Mouse (Mus musculus): ENCODE measurements around the gene Adcy9. TPM values are rescaled to one million over a fixed set of nuclear protein-coding genes. Genes with fewer than 3 reads are reported as not detected.

Adcy9 gene
- total and polyA plus RNA-seq, 2 experiments from 2014 or later: 4.1 to 31.6 TPM

GRCm38 (mm10) chr16:4337269-4337668 lies 83.0 kb downstream of the Adcy9 start:
- Histone ChIP-seq H3K4me1 (ENCODE audit: insufficient read depth, low read length) (no peaks in the 10 kb centered on the region), H3K27me3 (ENCODE audit: insufficient read depth, low read length) (no peaks in the 10 kb centered on the region), H3K4me2 (ENCODE audit: low read depth, low read length, poor library complexity, severe bottlenecking) (no peak overlapping the region), H3K9me3 (ENCODE audit: low read length) (no peaks in the 10 kb centered on the region), H3K36me3 (ENCODE audit: insufficient read depth, low read length) (no peaks in the 10 kb centered on the region), H3K27ac (ENCODE audit: low read depth, low read length) (no peak overlapping the region), H3K4me3 (ENCODE audit: low read depth, low read length) (no peak overlapping the region), H3K9ac (replicated peaks; ENCODE audit: low read length, poor library complexity, severe bottlenecking) (no peak overlapping the region)
- DNase-seq (ENCODE audit: low spot score) (no peak), ATAC-seq (ENCODE audit: low FRiP score) (no peak)
- TF ChIP-seq CTCF (IDR thresholded peaks at IDR 0.05): no peak
- 71% methylated on average over 4 of the region's 4 CpGs for WGBS

- Histone ChIP-seq H3K9ac (replicated peaks; ENCODE audit: low read length, poor library complexity, severe bottlenecking) (no peak overlapping the region), H3K9me3 (ENCODE audit: low read length) (no peaks in the 10 kb centered on the region), H3K27ac (ENCODE audit: low read depth, low read length) (no peak overlapping the region), H3K4me1 (ENCODE audit: insufficient read depth, low read length) (no peaks in the 10 kb centered on the region), H3K36me3 (ENCODE audit: insufficient read depth, low read length) (no peaks in the 10 kb centered on the region), H3K27me3 (ENCODE audit: insufficient read depth, low read length) (no peaks in the 10 kb centered on the region), H3K4me2 (ENCODE audit: low read depth, low read length, poor library complexity, severe bottlenecking) (no peak overlapping the region), H3K4me3 (ENCODE audit: low read depth, low read length) (no peak overlapping the region)
- ATAC-seq (ENCODE audit: low FRiP score): no peak
- no peak for TF ChIP-seq CTCF (IDR thresholded peaks at IDR 0.05)
- no peak for DNase-seq (ENCODE audit: low spot score)
- WGBS: 81% methylated on average over 5 of the region's 5 CpGs
Measured at GRCm38 (mm10) chr16:4333788-4334187, 86.5 kb downstream of the Adcy9 start.

GRCm38 (mm10) chr16:4333371-4333770 lies 86.9 kb downstream of the Adcy9 start:
- 92% methylated on average over 2 of the region's 2 CpGs for WGBS
- Histone ChIP-seq H3K9ac (replicated peaks; ENCODE audit: low read length, poor library complexity, severe bottlenecking) (no peak overlapping the region), H3K36me3 (ENCODE audit: insufficient read depth, low read length) (no peaks in the 10 kb centered on the region)

DNA sequence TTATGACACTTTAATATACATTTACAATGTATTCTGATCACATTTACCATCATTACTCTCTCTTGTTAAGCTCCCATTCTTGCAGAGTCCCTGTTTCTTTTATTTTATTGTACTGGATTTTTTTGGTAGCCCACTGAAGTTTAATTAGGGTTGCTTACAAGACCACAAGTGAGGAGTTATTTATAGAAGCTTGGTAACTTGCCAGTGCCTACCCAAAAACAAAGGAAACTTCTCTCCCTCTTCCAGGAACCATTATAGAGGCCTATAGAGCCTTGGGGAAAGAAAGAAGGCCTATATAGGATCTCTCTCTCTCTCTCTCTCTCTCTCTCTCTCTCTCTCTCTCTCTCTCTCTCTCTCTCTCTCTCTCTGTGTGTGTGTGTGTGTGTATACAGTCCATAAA lies 93.2 kb downstream of the Adcy9 start:
- no peak overlapping the region for H3K27ac ChIP-seq (ENCODE audit: low read depth, low read length)
- no peaks in the 10 kb centered on the region for H3K27me3 ChIP-seq (ENCODE audit: insufficient read depth, low read length)
- H3K4me2 ChIP-seq (ENCODE audit: low read depth, low read length, poor library complexity, severe bottlenecking): no peak overlapping the region
- H3K4me1 ChIP-seq (ENCODE audit: insufficient read depth, low read length): no peaks in the 10 kb centered on the region
- no peaks in the 10 kb centered on the region for H3K36me3 ChIP-seq (ENCODE audit: insufficient read depth, low read length)
- no peak overlapping the region for H3K9ac ChIP-seq (replicated peaks; ENCODE audit: low read length, poor library complexity, severe bottlenecking)
- no peak for TF ChIP-seq CTCF (IDR thresholded peaks at IDR 0.05)
- DNase-seq (ENCODE audit: low spot score) (no peak), ATAC-seq (ENCODE audit: low FRiP score) (no peak)
- H3K4me3 ChIP-seq (ENCODE audit: low read depth, low read length): no peak overlapping the region
- H3K9me3 ChIP-seq (ENCODE audit: low read length): no peaks in the 10 kb centered on the region

More at GRCm38 (mm10) chr16:4333371-4333770, 86.9 kb downstream of the Adcy9 start:
- H3K27ac ChIP-seq (ENCODE audit: low read depth, low read length): no peak overlapping the region
- no peak for ATAC-seq (ENCODE audit: low FRiP score)
- H3K4me3 ChIP-seq (ENCODE audit: low read depth, low read length): no peak overlapping the region
- no peak overlapping the region for H3K4me2 ChIP-seq (ENCODE audit: low read depth, low read length, poor library complexity, severe bottlenecking)
- H3K9me3 ChIP-seq (ENCODE audit: low read length): no peaks in the 10 kb centered on the region
- H3K27me3 ChIP-seq (ENCODE audit: insufficient read depth, low read length): no peaks in the 10 kb centered on the region
- no peaks in the 10 kb centered on the region for H3K4me1 ChIP-seq (ENCODE audit: insufficient read depth, low read length)
- TF ChIP-seq CTCF (IDR thresholded peaks at IDR 0.05): no peak
- DNase-seq (ENCODE audit: low spot score): no peak

- 72% methylated on average over 2 of the region's 2 CpGs for WGBS
- no peaks in the 10 kb centered on the region for H3K4me1 ChIP-seq (ENCODE audit: insufficient read depth, low read length)
- H3K4me2 ChIP-seq (ENCODE audit: low read depth, low read length, poor library complexity, severe bottlenecking): no peak overlapping the region
- DNase-seq (ENCODE audit: low spot score) (no peak), ATAC-seq (ENCODE audit: low FRiP score) (no peak)
- H3K27ac ChIP-seq (ENCODE audit: low read depth, low read length): no peak overlapping the region
- no peak overlapping the region for H3K4me3 ChIP-seq (ENCODE audit: low read depth, low read length)
- no peaks in the 10 kb centered on the region for H3K9me3 ChIP-seq (ENCODE audit: low read length)
- no peak overlapping the region for H3K9ac ChIP-seq (replicated peaks; ENCODE audit: low read length, poor library complexity, severe bottlenecking)
- no peak for TF ChIP-seq CTCF (IDR thresholded peaks at IDR 0.05)
- H3K27me3 ChIP-seq (ENCODE audit: insufficient read depth, low read length): no peaks in the 10 kb centered on the region
- no peaks in the 10 kb centered on the region for H3K36me3 ChIP-seq (ENCODE audit: insufficient read depth, low read length)
Measured at GRCm38 (mm10) chr16:4325801-4326200, 94.5 kb downstream of the Adcy9 start.

- Histone ChIP-seq H3K4me2 (ENCODE audit: low read depth, low read length, poor library complexity, severe bottlenecking) (no peak overlapping the region), H3K4me3 (ENCODE audit: low read depth, low read length) (no peak overlapping the region), H3K27ac (ENCODE audit: low read depth, low read length) (no peak overlapping the region), H3K9ac (replicated peaks; ENCODE audit: low read length, poor library complexity, severe bottlenecking) (no peak overlapping the region), H3K36me3 (ENCODE audit: insufficient read depth, low read length) (no peaks in the 10 kb centered on the region), H3K9me3 (ENCODE audit: low read length) (no peaks in the 10 kb centered on the region), H3K27me3 (ENCODE audit: insufficient read depth, low read length) (no peaks in the 10 kb centered on the region), H3K4me1 (ENCODE audit: insufficient read depth, low read length) (no peaks in the 10 kb centered on the region)
- no peak for ATAC-seq (ENCODE audit: low FRiP score)
- DNase-seq (ENCODE audit: low spot score): no peak
- TF ChIP-seq CTCF (IDR thresholded peaks at IDR 0.05): no peak
Measured at GRCm38 (mm10) chr16:4324967-4325366, 95.3 kb downstream of the Adcy9 start.

All from midbrain, postnatal 0 days (tissue).